Mouse (Mus musculus) heart, postnatal 36 days (tissue): ENCODE data around the gene Bdh2. TPM values are rescaled to one million over a fixed set of nuclear protein-coding genes. Genes with fewer than 3 reads are reported as not detected.

Source experiments
- total RNA-seq, 2 experiments: library from RNA; stranded (reverse); gene quantifications; 2 replicates each; pipeline ENCODE4 v1.2.3; 2021

The Bdh2 gene
- total RNA-seq, 2 experiments from 2014 or later: 4.0 to 4.9 TPM

Other genes starting within 250 kb of the Bdh2 start
- gene Cenpe, start 68.7 kb upstream of the Bdh2 start, total RNA-seq: under 1 TPM; 0.76 to 0.94 TPM
- under 1 TPM in 1 of 2 experiments, not detected in 1; 0.33 TPM for gene Slc9b2, start 26.5 kb downstream of the Bdh2 start, total RNA-seq
- under 1 TPM in 1 of 2 experiments, not detected in 1; 0.79 TPM for gene Slc9b1, start 66.8 kb downstream of the Bdh2 start, total RNA-seq
- gene Cisd2, start 142.7 kb downstream of the Bdh2 start, total RNA-seq: 10 to 100 TPM; 50.4 to 56.9 TPM
- 100 to 1,000 TPM; 372 to 402 TPM for gene Ube2d3, start 156.9 kb downstream of the Bdh2 start, total RNA-seq
- gene Manba, start 204.4 kb downstream of the Bdh2 start, total RNA-seq: 10 to 100 TPM; 16.3 to 17.6 TPM